Mouse (Mus musculus) CH12.LX (cell line): ENCODE measurements around the gene Xpc. TPM values are rescaled to one million over a fixed set of nuclear protein-coding genes. Genes with fewer than 3 reads are reported as not detected.

Experiments
- DNase-seq: peaks from one replicate; pipeline ENCODE4 v3.0.0-alpha.2; 2013; ENCODE audit errors: extremely low read depth
- H3K27ac ChIP-seq: 2 replicates; pipeline ENCODE4 v1.5.1; 2012; ENCODE audit warnings: low read depth, mild to moderate bottlenecking, control low read depth, moderate library complexity; ENCODE audit not compliant: insufficient read depth
- H3K27me3 ChIP-seq: replicated peaks from 2 replicates; pipeline ENCODE3; 2012; ENCODE audit warnings: inconsistent platforms
- H3K36me3 ChIP-seq, 2 experiments: replicated peaks in 1 of 2; 2 replicates each; pipeline versions ENCODE3 to v1.6.1; 2012; ENCODE audit warnings: inconsistent platforms in 1 of 2, low read length in 1 of 2, mild to moderate bottlenecking in 1 of 2, mixed read lengths in 1 of 2, moderate library complexity in 1 of 2; ENCODE audit not compliant: control insufficient read depth in 1 of 2, insufficient read depth in 1 of 2
- H3K4me1 ChIP-seq, 2 experiments: 2 replicates each; pipeline ENCODE4 v1.6.1; 2012; ENCODE audit warnings: inconsistent platforms in 1 of 2, moderate library complexity in 1 of 2; ENCODE audit not compliant: insufficient read depth in 2 of 2, control insufficient read depth in 1 of 2
- H3K4me2 ChIP-seq: 2 replicates; pipeline ENCODE4 v1.6.1; 2012; ENCODE audit warnings: low read depth, mild to moderate bottlenecking, control low read depth; ENCODE audit not compliant: poor library complexity, insufficient read depth, severe bottlenecking
- H3K4me3 ChIP-seq, 3 experiments: fragments of 150-350 bp in 1 of 3; sonication (generic) in 1 of 3; replicated peaks in 1 of 3; 2 replicates each; pipeline versions ENCODE3 to v1.5.1; 2011 to 2012; ENCODE audit warnings: low read depth in 2 of 3, low read length in 2 of 3, mild to moderate bottlenecking in 2 of 3, moderate library complexity in 2 of 3, control low read depth in 1 of 3, improper control_type of control experiment in 1 of 3, inconsistent platforms in 1 of 3, mixed read lengths in 1 of 3; ENCODE audit not compliant: poor library complexity in 1 of 3
- H3K79me2 ChIP-seq: replicated peaks from 2 replicates; pipeline ENCODE4 v1.6.1; 2012; ENCODE audit warnings: mild to moderate bottlenecking, moderate library complexity; ENCODE audit not compliant: control insufficient read depth, poor library complexity, insufficient read depth, severe bottlenecking; ENCODE audit errors: extremely low read depth
- H3K9ac ChIP-seq: 2 replicates; pipeline ENCODE4 v1.6.1; 2012; ENCODE audit warnings: low read depth, mild to moderate bottlenecking, control low read depth, moderate library complexity; ENCODE audit not compliant: insufficient read depth
- H3K9me3 ChIP-seq: replicated peaks from 2 replicates; pipeline ENCODE3; 2012; ENCODE audit warnings: low read length, inconsistent platforms, mixed read lengths
- CHD2 ChIP-seq: IDR thresholded peaks from 2 replicates; pipeline ENCODE4 v1.6.1; 2011; ENCODE audit warnings: low read length, improper control_type of control experiment
- CTCF ChIP-seq, 2 experiments: IDR thresholded peaks in 1 of 2; conservative IDR thresholded peaks in 1 of 2; 2 replicates each; pipeline ENCODE4 v1.5.1; 2011 to 2012; ENCODE audit warnings: low read depth in 2 of 2, low read length in 2 of 2, improper control_type of control experiment in 1 of 2, inconsistent platforms in 1 of 2, mild to moderate bottlenecking in 1 of 2, moderate library complexity in 1 of 2
- E2F4 ChIP-seq: IDR thresholded peaks from 2 replicates; pipeline ENCODE4 v1.6.1; 2011; ENCODE audit warnings: low read depth, low read length, improper control_type of control experiment; ENCODE audit not compliant: insufficient replicate concordance
- EP300 ChIP-seq: IDR thresholded peaks from 2 replicates; pipeline ENCODE4 v1.6.1; 2011; ENCODE audit warnings: low read length, improper control_type of control experiment
- RAD21 ChIP-seq: IDR thresholded peaks from 2 replicates; pipeline ENCODE4 v1.6.1; 2011; ENCODE audit warnings: low read depth, mild to moderate bottlenecking, low read length, improper control_type of control experiment, moderate library complexity
- SMC3 ChIP-seq: IDR thresholded peaks from 2 replicates; pipeline ENCODE4 v1.6.1; 2011; ENCODE audit warnings: low read depth, low read length, improper control_type of control experiment
- TCF12 ChIP-seq: IDR thresholded peaks from 2 replicates; pipeline ENCODE4 v1.6.1; 2014; ENCODE audit warnings: low read depth, mild to moderate bottlenecking, inconsistent platforms, low read length, improper control_type of control experiment
- ZC3H11A ChIP-seq: IDR thresholded peaks from 2 replicates; pipeline ENCODE4 v1.6.1; 2012; ENCODE audit warnings: low read depth, mild to moderate bottlenecking, inconsistent platforms, low read length, improper control_type of control experiment
- ZNF384 ChIP-seq: IDR thresholded peaks from 2 replicates; pipeline ENCODE4 v1.6.1; 2012; ENCODE audit warnings: low read depth, low read length, improper control_type of control experiment, inconsistent platforms
- dilution Hi-C: fragments of 300-500 bp; cut with MboI; formaldehyde crosslinking; loops from 2 replicates; pipeline ENCODE4 v1.14.3; 2020; ENCODE audit warnings: low sequenced_read_pairs; ENCODE audit not compliant: extremely low pct_unique_long_range_greater_than_20kb, extremely low pct_ligation_motif_present
- in situ Hi-C: fragments of 300-500 bp; cut with MboI; formaldehyde crosslinking; loops from 3 replicates; pipeline ENCODE4 v1.14.3; 2019; ENCODE audit warnings: low sequenced_read_pairs, low pct_ligation_motif_present, low pct_unique_long_range_greater_than_20kb, mixed read lengths
- polyA plus RNA-seq: library from polyadenylated mRNA; unstranded; fragments of >175 nt; gene quantifications from 2 replicates; pipeline ENCODE4 v1.2.1, GENCODE M21; 2012; ENCODE audit warnings: low read depth; ENCODE audit not compliant: insufficient read length
- total RNA-seq, 2 experiments: library from RNA; depleted of rRNA; stranded (reverse); fragments of 300-350 nt in 1 of 2; fragments of >200 nt in 1 of 2; gene quantifications; 2 replicates each; pipeline ENCODE4 v1.2.3; 2012 to 2014

Xpc gene
- total and polyA plus RNA-seq, 3 experiments = 7.8 to 11.7 (median 8.2) TPM

DNA sequence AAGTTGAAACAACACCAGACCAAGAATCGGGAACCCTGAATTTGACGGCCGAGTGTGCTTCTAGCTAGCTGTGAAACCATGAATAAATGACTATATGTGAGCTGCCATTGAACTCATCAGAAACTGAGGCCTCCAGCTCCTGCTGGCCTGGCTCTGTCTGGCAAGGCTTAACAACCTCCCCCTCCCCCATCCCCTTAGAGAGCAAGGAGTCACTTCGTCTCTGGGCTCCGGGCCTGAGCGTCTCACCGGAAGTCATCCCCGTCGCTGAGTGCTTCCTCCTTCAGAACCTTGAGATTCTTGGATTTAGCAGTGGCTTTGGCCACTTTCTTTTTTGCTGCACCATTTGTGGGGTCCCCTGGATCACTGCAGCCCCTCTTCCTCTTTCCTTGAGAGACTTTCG lies 5.5 kb downstream of the Xpc start:
- no peak for DNase-seq
- H3K9ac ChIP-seq = no peak overlapping the region
- H3K4me1 ChIP-seq = peaks cover 0 to 5% of the 10 kb centered on the region in 2 experiments; a peak in 1 of 4 replicates
- H3K4me3 ChIP-seq = no peak overlapping the region
- peaks cover 25 to 54% of the 10 kb centered on the region in 2 experiments for H3K36me3 ChIP-seq
- dilution Hi-C loops (no loop called here), in situ Hi-C loops (no loop called here)
- TF ChIP-seq EP300 = no peak
- TF ChIP-seq E2F4 = no peak
- no peak for TF ChIP-seq RAD21
- no peaks in the 10 kb centered on the region for H3K9me3 ChIP-seq
- H3K27ac ChIP-seq = no peak overlapping the region
- H3K4me2 ChIP-seq = no peak overlapping the region
- H3K79me2 ChIP-seq = no peaks in the 10 kb centered on the region
- H3K27me3 ChIP-seq = no peaks in the 10 kb centered on the region

GRCm38 (mm10) chr6:91509326-91509725 lies 6.4 kb downstream of the Xpc start:
- Histone ChIP-seq H3K27ac (no peak overlapping the region), H3K9ac (no peak overlapping the region), H3K4me3 (no peak overlapping the region), H3K4me1 (no peaks in the 10 kb centered on the region), H3K4me2 (no peak overlapping the region), H3K27me3 (no peaks in the 10 kb centered on the region), H3K79me2 (no peaks in the 10 kb centered on the region), H3K36me3 (peaks cover 34 to 63% of the 10 kb centered on the region in 2 experiments), H3K9me3 (no peaks in the 10 kb centered on the region)
- TF ChIP-seq RAD21 = peak; percentile 66
- peak; percentile 50 for TF ChIP-seq SMC3
- peak; percentile 70 to 78 for TF ChIP-seq CTCF (conservative IDR thresholded peaks at IDR 0.05 in 1 of 2, IDR thresholded peaks at IDR 0.05 in 1 of 2; ENCODE audit: low read depth in 2 of 2, low read length in 2 of 2)
- TF ChIP-seq ZNF384 = no peak
- dilution Hi-C loops = no loop called here
- in situ Hi-C loops = loop anchor here (10.0 kb wide), 1 partner anchor 225 kb away; no protein-coding TSS in a partner anchor
- DNase-seq = peak; percentile 54

DNA sequence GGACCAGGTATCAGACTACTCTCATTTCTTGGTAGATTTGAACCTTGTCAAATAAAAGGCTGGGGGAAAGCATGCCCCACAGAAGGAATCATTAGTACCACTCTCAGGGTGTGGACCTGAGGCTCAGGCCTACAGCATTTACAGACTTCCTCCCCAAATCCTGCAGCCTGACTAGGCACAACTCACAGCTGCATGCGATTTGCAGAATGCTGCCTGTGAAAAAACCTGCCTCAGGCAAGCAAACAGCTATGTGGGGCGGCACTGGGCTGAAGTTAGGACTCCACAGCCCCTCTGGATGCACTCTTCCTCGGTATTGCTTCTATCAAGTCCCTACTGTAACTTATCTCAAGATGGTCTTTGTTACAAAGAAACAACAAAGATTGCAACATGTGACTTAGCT lies 7.6 kb downstream of the Xpc start:
- H3K4me3 ChIP-seq = no peak overlapping the region
- in situ Hi-C loops (loop anchor here (10.0 kb wide), 1 partner anchor 223 kb away; no protein-coding TSS in a partner anchor), dilution Hi-C loops (no loop called here)
- no peak overlapping the region for H3K27ac ChIP-seq
- no peaks in the 10 kb centered on the region for H3K79me2 ChIP-seq
- no peak overlapping the region for H3K9ac ChIP-seq
- H3K4me1 ChIP-seq = no peaks in the 10 kb centered on the region
- peaks cover 42 to 75% of the 10 kb centered on the region in 2 experiments for H3K36me3 ChIP-seq
- TF ChIP-seq ZC3H11A = no peak
- no peak for TF ChIP-seq CHD2
- no peak for TF ChIP-seq TCF12
- H3K9me3 ChIP-seq = peaks cover 5% of the 10 kb centered on the region
- no peak overlapping the region for H3K4me2 ChIP-seq
- H3K27me3 ChIP-seq = no peaks in the 10 kb centered on the region
- no peak for DNase-seq
